Mouse (Mus musculus): ENCODE measurements around the gene Abcc9. TPM values are rescaled to one million over a fixed set of nuclear protein-coding genes. Genes with fewer than 3 reads are reported as not detected.

Gene Abcc9
- polyA plus RNA-seq, 1 experiment from 2014 or later: 2.4 TPM

DNA sequence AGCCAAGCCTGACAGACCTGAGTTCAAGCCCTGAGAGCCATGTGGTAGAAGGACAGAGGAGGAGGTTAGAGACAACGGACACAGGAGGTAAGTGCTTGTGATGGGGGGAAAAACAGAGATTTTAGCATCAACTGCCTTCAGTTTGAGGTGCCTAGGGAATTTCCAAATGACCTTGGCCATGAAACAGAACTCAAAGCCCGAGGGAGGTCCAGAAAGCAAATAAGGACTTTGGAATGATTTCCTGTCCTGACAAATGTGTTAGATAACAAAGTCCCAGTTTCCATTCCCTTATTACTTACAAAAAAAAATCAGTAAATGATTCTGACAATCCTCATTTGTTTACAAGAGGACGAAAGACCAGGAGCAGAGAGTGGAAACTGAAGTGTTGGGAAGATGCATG, 52.8 kb downstream of the Abcc9 start:
- no peak for ATAC-seq (ENCODE audit: low FRiP score)
- no peak overlapping the region for H3K4me2 ChIP-seq (replicated peaks)
- no peaks in the 10 kb centered on the region for H3K9me3 ChIP-seq (replicated peaks)
- H3K27ac ChIP-seq: no peak overlapping the region
- no peak overlapping the region for H3K9ac ChIP-seq
- no peaks in the 10 kb centered on the region for H3K4me1 ChIP-seq
- no peaks in the 10 kb centered on the region for H3K36me3 ChIP-seq
- WGBS: 84% methylated on average over 3 of the region's 3 CpGs
- no peaks in the 10 kb centered on the region for H3K27me3 ChIP-seq
- no peak overlapping the region for H3K4me3 ChIP-seq

GRCm38 (mm10) chr6:142645474-142645873, 56.6 kb downstream of the Abcc9 start:
- Histone ChIP-seq H3K36me3 (no peaks in the 10 kb centered on the region), H3K27me3 (no peaks in the 10 kb centered on the region), H3K9me3 (replicated peaks) (no peaks in the 10 kb centered on the region), H3K9ac (no peak overlapping the region), H3K4me1 (no peaks in the 10 kb centered on the region), H3K4me2 (replicated peaks) (no peak overlapping the region), H3K4me3 (no peak overlapping the region), H3K27ac (no peak overlapping the region)
- no peak for ATAC-seq (ENCODE audit: low FRiP score)
- WGBS: 80% methylated on average over 7 of the region's 7 CpGs

DNA sequence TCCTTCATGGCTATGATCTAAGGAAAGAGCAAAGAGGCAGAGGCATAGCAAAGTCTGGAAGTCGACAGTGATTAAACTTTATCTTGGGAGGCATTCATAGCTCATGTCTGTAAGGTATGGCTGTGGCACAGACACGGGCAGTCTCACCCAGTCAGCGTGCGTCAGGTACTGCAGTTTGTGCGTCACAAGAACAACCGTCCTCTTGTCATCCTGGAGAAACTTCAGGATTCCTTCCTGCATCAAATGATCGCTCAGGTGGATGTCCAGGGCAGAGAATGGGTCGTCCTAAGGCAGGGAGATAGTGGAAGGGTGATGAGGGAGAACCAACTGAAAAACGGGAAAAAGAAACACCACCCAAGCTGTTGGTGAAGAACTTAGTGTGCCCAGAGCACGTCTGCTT, 62.8 kb downstream of the Abcc9 start:
- Histone ChIP-seq H3K9me3 (replicated peaks) (no peaks in the 10 kb centered on the region), H3K9ac (no peak overlapping the region), H3K27ac (no peak overlapping the region), H3K4me1 (no peaks in the 10 kb centered on the region), H3K4me2 (replicated peaks) (no peak overlapping the region), H3K4me3 (no peak overlapping the region), H3K27me3 (no peaks in the 10 kb centered on the region), H3K36me3 (no peaks in the 10 kb centered on the region)
- 84% methylated on average over 10 of the region's 10 CpGs for WGBS
- no peak for ATAC-seq (ENCODE audit: low FRiP score)

GRCm38 (mm10) chr6:142635654-142636053, 66.5 kb downstream of the Abcc9 start:
- ATAC-seq (ENCODE audit: low FRiP score): no peak
- Histone ChIP-seq H3K9me3 (replicated peaks) (no peaks in the 10 kb centered on the region), H3K9ac (no peak overlapping the region), H3K4me2 (replicated peaks) (no peak overlapping the region), H3K4me1 (no peaks in the 10 kb centered on the region), H3K27me3 (no peaks in the 10 kb centered on the region), H3K36me3 (no peaks in the 10 kb centered on the region), H3K27ac (no peak overlapping the region), H3K4me3 (no peak overlapping the region)
- WGBS: 59% methylated on average over 4 of the region's 4 CpGs

DNA sequence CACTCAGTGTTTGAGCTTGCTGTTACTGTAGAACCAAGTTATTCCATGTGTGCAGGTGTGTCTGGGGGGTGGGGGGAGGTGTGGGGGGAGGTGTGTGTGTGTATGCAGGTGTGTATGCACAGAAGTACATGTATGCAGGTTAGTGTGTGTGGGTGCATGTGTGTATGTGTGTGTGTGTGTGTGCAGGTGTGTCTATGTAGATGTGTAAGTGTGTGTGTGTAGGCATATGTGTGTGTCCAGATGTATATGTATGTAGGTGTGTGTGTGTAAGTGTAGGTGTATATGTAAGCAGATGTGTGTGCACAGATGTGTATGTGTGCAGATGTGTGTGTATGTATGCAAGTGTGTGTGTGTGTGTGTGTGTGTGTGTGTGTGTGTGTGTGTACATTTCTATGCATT, 66.9 kb downstream of the Abcc9 start:
- no peaks in the 10 kb centered on the region for H3K9me3 ChIP-seq (replicated peaks)
- no peak overlapping the region for H3K27ac ChIP-seq
- no peaks in the 10 kb centered on the region for H3K4me1 ChIP-seq
- H3K27me3 ChIP-seq: no peaks in the 10 kb centered on the region
- H3K4me3 ChIP-seq: no peak overlapping the region
- no peak overlapping the region for H3K9ac ChIP-seq
- no peak overlapping the region for H3K4me2 ChIP-seq (replicated peaks)
- ATAC-seq (ENCODE audit: low FRiP score): no peak
- H3K36me3 ChIP-seq: no peaks in the 10 kb centered on the region

DNA sequence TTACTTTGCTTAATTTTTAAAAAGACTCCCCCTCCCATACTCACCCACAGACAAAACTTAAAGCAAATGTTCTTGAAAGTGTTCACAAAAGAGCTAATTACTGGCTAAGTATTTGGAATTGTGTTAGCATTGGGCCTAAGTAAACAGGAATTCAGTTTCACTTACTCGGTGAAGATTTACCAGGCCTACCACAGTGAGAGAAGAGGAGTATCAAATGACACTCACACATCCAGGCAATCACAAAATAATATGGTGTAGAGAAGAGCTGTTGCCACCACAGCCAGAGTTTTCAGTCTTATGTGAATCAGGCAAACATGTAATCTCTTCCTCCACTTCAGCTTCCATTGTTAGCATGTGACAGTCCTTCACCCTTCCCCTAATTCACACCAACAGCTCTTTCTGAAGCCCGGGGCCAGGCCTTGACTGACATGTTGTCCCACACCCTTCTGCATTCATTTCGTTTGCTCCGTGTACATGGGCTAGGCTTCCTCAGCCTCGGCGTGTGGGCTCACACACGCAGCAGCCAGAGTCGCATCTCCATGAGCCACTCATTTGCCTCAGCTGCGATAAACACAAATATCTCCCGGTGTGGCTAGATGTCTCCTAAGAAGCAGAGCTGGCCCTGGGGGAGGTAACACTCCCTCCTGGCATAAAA, 67.5 kb downstream of the Abcc9 start:
- WGBS: 68% methylated on average over 10 of the region's 10 CpGs
- H3K4me3 ChIP-seq: no peak overlapping the region
- ATAC-seq (ENCODE audit: low FRiP score): no peak
- no peaks in the 10 kb centered on the region for H3K36me3 ChIP-seq
- H3K4me1 ChIP-seq: no peaks in the 10 kb centered on the region
- H3K4me2 ChIP-seq (replicated peaks): no peak overlapping the region
- H3K9me3 ChIP-seq (replicated peaks): no peaks in the 10 kb centered on the region
- no peak overlapping the region for H3K27ac ChIP-seq
- no peak overlapping the region for H3K9ac ChIP-seq
- no peaks in the 10 kb centered on the region for H3K27me3 ChIP-seq

DNA sequence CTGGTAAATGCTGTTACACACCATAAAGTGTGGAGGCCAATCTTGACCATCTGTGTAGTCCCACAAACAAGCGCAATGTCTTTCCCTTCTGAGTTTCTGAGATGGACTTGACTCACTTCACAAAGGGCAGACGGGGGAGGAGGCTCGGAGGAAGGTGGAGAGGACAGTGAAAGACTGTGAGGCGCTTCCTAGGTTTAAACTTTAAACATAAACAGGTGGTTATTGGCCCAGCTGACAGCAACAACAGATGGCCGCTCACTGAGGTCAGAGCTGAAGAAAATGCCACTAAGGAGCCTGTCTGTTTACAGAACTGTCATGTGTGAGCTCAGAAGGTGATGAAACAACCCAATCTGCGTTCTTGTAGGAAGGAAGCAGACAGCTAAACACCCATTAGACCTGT, 78.8 kb downstream of the Abcc9 start:
- no peaks in the 10 kb centered on the region for H3K4me1 ChIP-seq
- 71% methylated on average over 6 of the region's 6 CpGs for WGBS
- H3K9me3 ChIP-seq (replicated peaks): no peaks in the 10 kb centered on the region
- no peaks in the 10 kb centered on the region for H3K36me3 ChIP-seq
- H3K4me3 ChIP-seq: no peak overlapping the region
- H3K4me2 ChIP-seq (replicated peaks): no peak overlapping the region
- H3K27ac ChIP-seq: no peak overlapping the region
- H3K27me3 ChIP-seq: no peaks in the 10 kb centered on the region
- ATAC-seq (ENCODE audit: low FRiP score): no peak
- H3K9ac ChIP-seq: no peak overlapping the region

GRCm38 (mm10) chr6:142616659-142617058, 85.5 kb downstream of the Abcc9 start:
- no peaks in the 10 kb centered on the region for H3K9me3 ChIP-seq (replicated peaks)
- H3K27ac ChIP-seq: no peak overlapping the region
- H3K4me2 ChIP-seq (replicated peaks): no peak overlapping the region
- no peaks in the 10 kb centered on the region for H3K27me3 ChIP-seq
- no peak overlapping the region for H3K4me3 ChIP-seq
- whole genome bisulfite sequencing: 42% methylated on average over 3 of the region's 3 CpGs
- no peaks in the 10 kb centered on the region for H3K4me1 ChIP-seq
- no peaks in the 10 kb centered on the region for H3K36me3 ChIP-seq
- H3K9ac ChIP-seq: no peak overlapping the region
- ATAC-seq (ENCODE audit: low FRiP score): no peak

GRCm38 (mm10) chr6:142614324-142614723, 87.8 kb downstream of the Abcc9 start:
- no peak for ATAC-seq (ENCODE audit: low FRiP score)
- H3K4me3 ChIP-seq: no peak overlapping the region
- 78% methylated on average over 10 of the region's 10 CpGs for WGBS
- no peaks in the 10 kb centered on the region for H3K9me3 ChIP-seq (replicated peaks)
- H3K4me1 ChIP-seq: no peaks in the 10 kb centered on the region
- H3K4me2 ChIP-seq (replicated peaks): no peak overlapping the region
- H3K27ac ChIP-seq: no peak overlapping the region
- H3K36me3 ChIP-seq: no peaks in the 10 kb centered on the region
- H3K27me3 ChIP-seq: no peaks in the 10 kb centered on the region
- H3K9ac ChIP-seq: no peak overlapping the region

- Histone ChIP-seq H3K4me3 (no peak overlapping the region), H3K9me3 (replicated peaks) (no peaks in the 10 kb centered on the region), H3K9ac (no peak overlapping the region), H3K27me3 (no peaks in the 10 kb centered on the region), H3K27ac (no peak overlapping the region), H3K36me3 (no peaks in the 10 kb centered on the region), H3K4me2 (replicated peaks) (no peak overlapping the region), H3K4me1 (no peaks in the 10 kb centered on the region)
- 85% methylated on average over 8 of the region's 8 CpGs for WGBS
- no peak for ATAC-seq (ENCODE audit: low FRiP score)
Observed at GRCm38 (mm10) chr6:142612366-142612765, 89.7 kb downstream of the Abcc9 start.

DNA sequence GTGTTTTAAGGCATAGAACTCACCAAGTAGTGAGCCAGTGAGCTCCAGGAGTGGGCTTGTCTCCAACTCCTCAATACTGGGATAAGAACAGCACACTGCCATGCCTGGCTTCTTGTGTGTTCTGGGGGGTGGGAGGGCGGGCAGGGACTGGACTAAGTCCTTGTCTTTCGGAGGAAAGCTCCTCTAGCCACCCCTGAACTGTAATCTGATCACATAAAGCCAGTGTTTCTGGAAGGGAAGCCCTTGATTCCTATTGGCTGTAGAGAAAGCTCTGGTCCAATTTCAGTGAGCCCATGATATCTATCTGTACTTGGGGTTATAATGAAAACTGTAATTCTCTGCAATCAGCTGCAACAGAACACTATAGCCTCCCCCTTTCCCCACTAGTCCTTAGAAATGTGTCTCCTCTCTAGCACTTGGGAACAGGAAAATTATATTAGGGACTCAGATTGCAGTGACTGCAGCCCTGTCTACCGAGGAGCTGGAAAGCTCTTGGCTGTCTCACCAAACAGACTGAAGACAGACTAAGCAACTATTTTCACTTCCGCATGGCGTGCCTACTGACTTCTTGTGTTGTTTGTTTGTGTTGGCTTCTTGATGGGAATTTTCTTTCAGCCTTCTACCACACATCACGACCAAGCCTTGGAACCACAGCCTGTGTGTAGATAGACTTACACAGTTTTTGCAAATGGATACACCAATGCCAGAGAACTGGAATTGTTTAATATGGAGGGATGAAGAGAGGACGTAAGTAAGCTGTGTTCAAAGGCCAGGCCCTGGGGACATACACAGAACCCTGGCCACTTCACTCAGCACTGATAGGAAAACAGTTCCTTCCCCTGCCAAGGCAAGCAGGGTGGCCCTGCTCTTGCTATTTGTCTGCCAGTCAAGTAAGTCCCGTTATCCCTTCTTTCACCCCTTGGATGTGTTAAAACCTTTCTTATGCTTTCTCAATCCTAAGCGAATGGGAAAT, 92.4 kb downstream of the Abcc9 start:
- no peak for ATAC-seq (ENCODE audit: low FRiP score)
- Histone ChIP-seq H3K9me3 (replicated peaks) (no peaks in the 10 kb centered on the region), H3K27ac (no peak overlapping the region), H3K4me2 (replicated peaks) (no peak overlapping the region), H3K9ac (no peak overlapping the region), H3K4me3 (no peak overlapping the region), H3K4me1 (no peaks in the 10 kb centered on the region), H3K36me3 (no peaks in the 10 kb centered on the region), H3K27me3 (no peaks in the 10 kb centered on the region)
- 67% methylated on average over 9 of the region's 9 CpGs for WGBS

DNA sequence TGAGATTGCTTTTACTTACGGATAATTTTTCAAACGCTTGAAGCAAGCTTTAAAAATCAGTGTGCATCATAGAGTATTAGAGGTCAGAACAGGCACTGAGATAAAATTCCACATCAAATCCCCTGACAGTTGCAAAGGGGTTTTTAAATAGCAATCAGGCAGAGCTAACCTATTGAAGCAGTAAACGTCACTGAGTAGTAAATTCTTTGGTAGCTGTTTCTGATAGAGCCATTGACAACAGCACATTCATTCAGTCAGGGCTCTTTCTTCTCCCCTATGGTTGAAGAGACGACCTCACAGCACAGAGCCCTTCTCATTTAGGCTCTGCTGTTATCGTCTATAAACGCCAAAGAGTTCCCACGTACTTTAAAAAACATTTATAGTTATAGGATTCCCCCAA, 95.0 kb downstream of the Abcc9 start:
- ATAC-seq (ENCODE audit: low FRiP score): no peak
- no peaks in the 10 kb centered on the region for H3K27me3 ChIP-seq
- no peak overlapping the region for H3K4me2 ChIP-seq (replicated peaks)
- no peak overlapping the region for H3K27ac ChIP-seq
- H3K9ac ChIP-seq: no peak overlapping the region
- WGBS: 66% methylated on average over 7 of the region's 7 CpGs
- H3K9me3 ChIP-seq (replicated peaks): no peaks in the 10 kb centered on the region
- H3K36me3 ChIP-seq: no peaks in the 10 kb centered on the region
- no peak overlapping the region for H3K4me3 ChIP-seq
- H3K4me1 ChIP-seq: 0 out of 2 replicates have a peak, but pooled peaks cover 2% of the 10 kb centered on the region

DNA sequence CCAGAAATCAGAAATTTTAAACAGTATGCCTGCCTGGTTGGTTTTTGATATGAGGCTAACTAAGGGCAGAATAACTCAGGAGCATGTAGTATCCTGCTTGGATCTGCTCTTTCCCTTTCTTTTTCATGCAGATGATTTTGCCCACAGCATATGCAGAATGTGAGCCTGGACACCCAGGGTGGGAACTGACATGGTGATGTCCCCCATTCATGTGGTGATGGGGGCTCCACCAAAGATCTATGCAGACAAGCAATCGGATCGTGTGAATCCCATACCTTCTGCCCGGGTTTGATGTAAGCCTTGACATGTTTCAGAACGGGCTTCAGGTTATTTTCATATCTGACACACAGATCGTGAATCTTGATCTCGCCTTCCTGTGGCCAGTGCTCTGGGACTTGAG, 99.3 kb downstream of the Abcc9 start:
- no peak for ATAC-seq (ENCODE audit: low FRiP score)
- H3K4me2 ChIP-seq (replicated peaks): no peak overlapping the region
- no peak overlapping the region for H3K27ac ChIP-seq
- H3K27me3 ChIP-seq: no peaks in the 10 kb centered on the region
- H3K4me1 ChIP-seq: 0 out of 2 replicates have a peak, but pooled peaks cover 2% of the 10 kb centered on the region
- H3K4me3 ChIP-seq: no peak overlapping the region
- no peaks in the 10 kb centered on the region for H3K9me3 ChIP-seq (replicated peaks)
- H3K9ac ChIP-seq: no peak overlapping the region
- H3K36me3 ChIP-seq: no peaks in the 10 kb centered on the region
- 50% methylated on average over 6 of the region's 6 CpGs for WGBS

All from hindbrain, embryonic 12.5 days (tissue).